Mouse (Mus musculus) liver, embryonic 13.5 days (tissue): ENCODE results near the gene Rhox4c. TPM values are rescaled to one million over a fixed set of nuclear protein-coding genes. Genes with fewer than 3 reads are reported as not detected.
"Not testable (repeated sequence)": the region's sequence is repeated elsewhere in the genome, so short reads cannot be mapped to it uniquely, and the experiment has no call there.

Source experiments
- ATAC-seq: fragments of 200-750 bp; cut with Nextera tagmentation; 2 replicates; pipeline ENCODE4 v1.8.0; 2017; ENCODE audit warnings: low read depth, mild to moderate bottlenecking, moderate number of reproducible peaks, moderate library complexity
- DNase-seq: peaks from one replicate; pipeline ENCODE4 v3.0.0; 2022
- H3K27ac ChIP-seq: fragments of 300-500 bp; sonication (generic); 2 replicates; pipeline ENCODE4 v1.5.1; 2015; ENCODE audit warnings: moderate library complexity, mild to moderate bottlenecking, inconsistent platforms
- H3K27me3 ChIP-seq: fragments of 300-500 bp; sonication (generic); 2 replicates; pipeline ENCODE4 v1.6.1; 2015; ENCODE audit warnings: mild to moderate bottlenecking, inconsistent platforms
- H3K36me3 ChIP-seq: fragments of 300-500 bp; sonication (generic); 2 replicates; pipeline ENCODE4 v1.6.1; 2015; ENCODE audit warnings: mild to moderate bottlenecking, inconsistent platforms
- H3K4me1 ChIP-seq: fragments of 300-500 bp; sonication (generic); replicated peaks from 2 replicates; pipeline ENCODE4 v1.6.1; 2015; ENCODE audit warnings: inconsistent platforms
- H3K4me2 ChIP-seq: fragments of 300-500 bp; sonication (generic); 2 replicates; pipeline ENCODE4 v1.6.1; 2015; ENCODE audit warnings: inconsistent platforms, mild to moderate bottlenecking, moderate library complexity
- H3K4me3 ChIP-seq: fragments of 300-500 bp; sonication (generic); replicated peaks from 2 replicates; pipeline ENCODE4 v1.5.1; 2015; ENCODE audit warnings: mild to moderate bottlenecking, inconsistent platforms
- H3K9ac ChIP-seq: fragments of 300-500 bp; sonication (generic); 2 replicates; pipeline ENCODE4 v1.6.1; 2015; ENCODE audit warnings: mild to moderate bottlenecking, inconsistent platforms
- H3K9me3 ChIP-seq: fragments of 300-500 bp; sonication (generic); replicated peaks from 2 replicates; pipeline ENCODE4 v1.6.1; 2016; ENCODE audit warnings: inconsistent platforms
- WGBS: fragments of 180-500 bp; shearing (Covaris S2); methylation state at CpG from one replicate; pipeline ENCODE4 v1.1.7; 2015; ENCODE audit not compliant: insufficient replicate concordance; 5-methylcytosine and 5-hydroxymethylcytosine counted together
- polyA plus RNA-seq: library from polyadenylated mRNA; unstranded; fragments of >200 nt; fragmentation: Nextera tagmentation; extraction: Ambion mirVana; gene quantifications from 2 replicates; pipeline ENCODE4 v1.2.1, GENCODE M21; 2015

Gene Rhox4c
- not detected in 2 replicates for polyA plus RNA-seq

DNA sequence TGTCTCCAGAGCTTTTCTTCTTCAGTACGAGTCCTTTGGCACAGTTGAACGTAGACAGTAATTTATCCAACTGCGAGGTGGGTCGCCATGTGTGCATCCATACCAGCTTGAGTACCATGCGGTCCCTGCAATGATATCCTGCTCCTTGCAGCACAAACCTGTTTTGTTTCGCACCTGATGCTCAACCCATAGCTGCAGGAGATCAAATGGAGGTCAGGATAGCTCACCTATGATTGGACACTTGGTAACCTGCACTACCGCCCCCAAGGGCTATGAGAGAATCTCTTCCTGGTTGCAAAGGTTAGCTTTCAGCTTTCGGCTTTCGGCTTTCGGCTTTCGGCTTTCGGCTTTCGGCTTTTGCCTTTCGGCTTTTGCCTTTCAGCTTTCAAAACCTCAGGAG, at the start of gene Rhox4c:
TSS of gene Rhox4c (plus strand) at position 301 of the 400 bp plus-strand sequence.
- H3K36me3 ChIP-seq, H3K9me3 ChIP-seq, H3K4me1 ChIP-seq, H3K4me2 ChIP-seq, H3K4me3 ChIP-seq, H3K27me3 ChIP-seq, DNase-seq, H3K27ac ChIP-seq, H3K9ac ChIP-seq, ATAC-seq: not testable (repeated sequence)
- WGBS, result 77% methylated on average over 14 of the region's 14 CpGs

DNA sequence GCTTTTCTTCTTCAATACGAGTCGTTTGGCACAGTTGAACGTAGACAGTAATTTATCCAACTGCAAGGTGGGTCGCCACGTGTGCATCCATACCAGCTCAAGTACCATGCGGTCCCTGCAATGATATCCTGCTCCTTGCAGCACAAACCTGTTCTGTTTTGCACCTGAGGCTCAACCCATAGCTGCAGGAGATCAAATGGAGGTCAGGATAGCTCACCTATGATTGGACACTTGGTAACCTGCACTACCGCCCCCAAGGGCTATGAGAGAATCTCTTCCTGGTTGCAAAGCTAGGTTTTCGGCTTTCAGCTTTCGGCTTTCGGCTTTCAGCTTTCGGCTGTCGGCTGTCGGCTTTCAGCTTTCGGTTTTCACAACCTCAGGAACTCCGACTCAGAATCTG, 47.9 kb upstream of the Rhox4c start, which contains the start of gene Rhox4b:
TSS of gene Rhox4b (plus strand) at position 301 of the 400 bp plus-strand sequence.
- not testable (repeated sequence) for H3K4me1 ChIP-seq, H3K4me2 ChIP-seq, H3K27ac ChIP-seq, H3K9me3 ChIP-seq, ATAC-seq, H3K4me3 ChIP-seq, DNase-seq, H3K36me3 ChIP-seq, H3K27me3 ChIP-seq, H3K9ac ChIP-seq
- 74% methylated on average over 15 of the region's 15 CpGs for whole genome bisulfite sequencing

DNA sequence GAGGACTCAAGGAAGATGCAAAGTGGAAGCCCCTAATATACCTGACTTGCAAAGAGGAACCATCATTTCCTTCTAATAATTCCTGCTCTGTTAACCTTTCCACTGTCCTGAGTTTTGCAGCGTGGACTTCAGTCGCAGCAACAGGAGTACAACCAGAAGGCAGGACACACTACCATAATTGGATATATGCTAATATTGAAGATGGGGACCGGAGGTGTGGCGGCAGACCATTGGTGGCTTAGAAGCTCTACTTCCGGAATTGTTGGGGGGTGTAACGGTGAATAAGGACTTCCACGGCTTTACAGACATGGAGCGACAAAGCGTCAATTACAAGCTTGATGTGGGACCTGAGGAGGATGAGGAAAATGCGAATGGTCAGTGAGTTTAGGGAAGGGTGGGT, 26.8 kb upstream of the Rhox4c start, which contains the start of gene Rhox2c:
TSS of gene Rhox2c (plus strand) at position 301 of the 400 bp plus-strand sequence.
- not testable (repeated sequence) for H3K9ac ChIP-seq, H3K4me3 ChIP-seq, H3K9me3 ChIP-seq, DNase-seq, H3K4me2 ChIP-seq, H3K27me3 ChIP-seq, H3K27ac ChIP-seq, ATAC-seq, H3K4me1 ChIP-seq, H3K36me3 ChIP-seq
- WGBS, result 78% methylated on average over 7 of the region's 10 CpGs

DNA sequence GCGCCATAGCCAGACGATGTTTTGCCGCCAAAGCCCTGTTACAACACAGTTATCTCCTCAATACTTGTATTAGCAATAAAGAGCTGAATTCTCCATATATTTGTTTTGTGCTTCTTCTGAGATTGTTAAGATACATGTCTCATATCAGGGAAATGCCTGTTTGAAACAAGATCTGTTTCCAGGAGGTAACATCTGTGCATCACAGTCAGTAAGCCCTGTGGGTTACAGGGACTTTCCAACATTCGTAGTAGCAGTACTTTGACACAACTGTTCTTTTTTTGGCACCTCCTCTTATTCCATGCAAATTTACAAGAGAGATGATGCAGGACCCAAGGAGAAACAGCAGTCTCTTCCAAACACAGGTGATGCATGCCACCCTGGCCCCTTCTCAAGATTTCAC, 21.9 kb upstream of the Rhox4c start, which contains the start of gene Rhox3c:
TSS of gene Rhox3c (plus strand) at position 301 of the 400 bp plus-strand sequence.
- not testable (repeated sequence) for DNase-seq, H3K36me3 ChIP-seq, H3K27ac ChIP-seq, ATAC-seq, H3K4me1 ChIP-seq, H3K27me3 ChIP-seq, H3K9me3 ChIP-seq, H3K4me3 ChIP-seq, H3K9ac ChIP-seq, H3K4me2 ChIP-seq
- WGBS, result 70% methylated on average over 3 of the region's 4 CpGs

DNA sequence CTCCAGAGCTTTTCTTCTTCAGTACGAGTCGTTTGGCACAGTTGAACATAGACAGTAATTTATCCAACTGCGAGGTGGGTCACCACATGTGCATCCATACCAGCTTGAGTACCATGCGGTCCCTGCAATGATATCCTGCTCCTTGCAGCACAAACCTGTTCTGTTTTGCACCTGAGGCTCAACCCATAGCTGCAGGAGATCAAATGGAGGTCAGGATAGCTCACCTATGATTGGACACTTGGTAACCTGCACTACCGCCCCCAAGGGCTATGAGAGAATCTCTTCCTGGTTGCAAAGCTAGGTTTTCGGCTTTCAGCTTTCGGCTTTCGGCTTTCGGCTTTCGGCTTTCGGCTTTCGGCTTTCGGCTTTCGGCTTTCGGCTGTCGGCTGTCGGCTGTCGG, 33.9 kb downstream of the Rhox4c start, which contains the start of gene Rhox4d:
TSS of gene Rhox4d (plus strand) at position 301 of the 400 bp plus-strand sequence.
- not testable (repeated sequence) for H3K36me3 ChIP-seq, H3K4me3 ChIP-seq, H3K4me1 ChIP-seq, H3K27me3 ChIP-seq, H3K9ac ChIP-seq, H3K27ac ChIP-seq, H3K4me2 ChIP-seq, DNase-seq, ATAC-seq, H3K9me3 ChIP-seq
- 84% methylated on average over 17 of the region's 18 CpGs for WGBS

DNA sequence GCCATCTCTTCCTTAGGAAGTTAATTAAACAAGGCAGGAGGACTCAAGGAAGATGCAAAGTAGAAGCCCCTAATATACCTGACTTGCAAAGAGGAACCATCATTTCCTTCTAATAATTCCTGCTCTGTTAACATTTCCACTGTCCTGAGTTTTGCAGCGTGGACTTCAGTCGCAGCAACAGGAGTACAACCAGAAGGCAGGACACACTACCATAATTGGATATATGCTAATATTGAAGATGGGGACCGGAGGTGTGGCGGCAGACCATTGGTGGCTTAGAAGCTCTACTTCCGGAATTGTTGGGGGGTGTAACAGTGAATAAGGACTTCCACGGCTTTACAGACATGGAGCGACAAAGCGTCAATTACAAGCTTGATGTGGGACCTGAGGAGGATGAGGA, 50.0 kb downstream of the Rhox4c start, which contains the start of gene Rhox2e:
TSS of gene Rhox2e (plus strand) at position 301 of the 400 bp plus-strand sequence.
- not testable (repeated sequence) for H3K36me3 ChIP-seq, H3K27me3 ChIP-seq, H3K27ac ChIP-seq, H3K4me3 ChIP-seq, H3K4me1 ChIP-seq, H3K9me3 ChIP-seq, DNase-seq, H3K4me2 ChIP-seq, H3K9ac ChIP-seq, ATAC-seq
- WGBS, result 76% methylated on average over 2 of the region's 8 CpGs

Other genes with a start within 250 kb of the Rhox4c start
- gene Rhox2a, start 235.4 kb upstream of the Rhox4c start, polyA plus RNA-seq, result not detected in 2 replicates
- not detected in 2 replicates for gene Rhox3a, start 230.4 kb upstream of the Rhox4c start, polyA plus RNA-seq
- gene Rhox4a, start 215.0 kb upstream of the Rhox4c start, polyA plus RNA-seq, result not detected in 2 replicates
- not detected in 2 replicates for gene Rhox3a2, start 100.3 kb upstream of the Rhox4c start, polyA plus RNA-seq
- gene Rhox4a2, start 89.5 kb upstream of the Rhox4c start, polyA plus RNA-seq, result not detected in 2 replicates
- not detected in 2 replicates for gene Rhox2b, start 68.3 kb upstream of the Rhox4c start, polyA plus RNA-seq
- not detected in 2 replicates for gene Rhox4b, start 47.8 kb upstream of the Rhox4c start, polyA plus RNA-seq
- gene Rhox2c, start 26.7 kb upstream of the Rhox4c start, polyA plus RNA-seq, result not detected in 2 replicates
- not detected in 2 replicates for gene Rhox3c, start 21.8 kb upstream of the Rhox4c start, polyA plus RNA-seq
- not detected in 2 replicates for gene Rhox2d, start 13.1 kb downstream of the Rhox4c start, polyA plus RNA-seq
- gene Rhox4d, start 34.0 kb downstream of the Rhox4c start, polyA plus RNA-seq, result not detected in 2 replicates
- gene Rhox2e, start 50.1 kb downstream of the Rhox4c start, polyA plus RNA-seq, result not detected in 2 replicates
- not detected in 2 replicates for gene Rhox3e, start 61.7 kb downstream of the Rhox4c start, polyA plus RNA-seq
- not detected in 2 replicates for gene Rhox4e, start 77.1 kb downstream of the Rhox4c start, polyA plus RNA-seq
- not detected in 2 replicates for gene Rhox2f, start 91.1 kb downstream of the Rhox4c start, polyA plus RNA-seq
- not detected in 2 replicates for gene Rhox3f, start 100.7 kb downstream of the Rhox4c start, polyA plus RNA-seq
- gene Rhox4f, start 127.4 kb downstream of the Rhox4c start, polyA plus RNA-seq, result not detected in 2 replicates
- not detected in 2 replicates for gene Rhox3g, start 148.3 kb downstream of the Rhox4c start, polyA plus RNA-seq
- not detected in 2 replicates for gene Rhox2g, start 163.1 kb downstream of the Rhox4c start, polyA plus RNA-seq
- gene Rhox4g, start 171.0 kb downstream of the Rhox4c start, polyA plus RNA-seq, result not detected in 2 replicates
- gene Rhox3h, start 188.4 kb downstream of the Rhox4c start, polyA plus RNA-seq, result not detected in 2 replicates
- gene Rhox2h, start 192.9 kb downstream of the Rhox4c start, polyA plus RNA-seq, result not detected in 2 replicates